Mouse (Mus musculus) forebrain, embryonic 11.5 days (tissue): Measurements from ENCODE around the gene Ranbp3l. TPM values are rescaled to one million over a fixed set of nuclear protein-coding genes. Genes with fewer than 3 reads are reported as not detected.

Source experiments
- ATAC-seq: fragments of 200-750 bp; cut with Nextera tagmentation; replicated peaks from 2 replicates; pipeline ENCODE4 v1.8.0; 2017; ENCODE audit warnings: moderate TSS enrichment; ENCODE audit not compliant: low FRiP score
- DNase-seq: peaks from one replicate; pipeline ENCODE4 v3.0.0-alpha.2; 2017; ENCODE audit warnings: low spot score
- H3K27ac ChIP-seq: fragments of 300-500 bp; sonication (generic); 2 replicates; pipeline ENCODE4 v1.5.1; 2014; ENCODE audit warnings: low read depth, low read length
- H3K27me3 ChIP-seq: fragments of 300-500 bp; sonication (generic); 2 replicates; pipeline ENCODE4 v1.6.1; 2014; ENCODE audit warnings: mild to moderate bottlenecking, low read length, mixed read lengths; ENCODE audit not compliant: control insufficient read depth, insufficient read depth
- H3K36me3 ChIP-seq: fragments of 300-500 bp; sonication (generic); 2 replicates; pipeline ENCODE4 v1.6.1; 2014; ENCODE audit warnings: mild to moderate bottlenecking, low read length, moderate library complexity, mixed read lengths; ENCODE audit not compliant: control insufficient read depth, insufficient read depth
- H3K4me1 ChIP-seq: fragments of 300-500 bp; sonication (generic); replicated peaks from 2 replicates; pipeline ENCODE4 v1.6.1; 2014; ENCODE audit warnings: low read length, mixed read lengths; ENCODE audit not compliant: control insufficient read depth, insufficient read depth
- H3K4me2 ChIP-seq: fragments of 300-500 bp; sonication (generic); 2 replicates; pipeline ENCODE4 v1.6.1; 2014; ENCODE audit warnings: low read depth, mild to moderate bottlenecking, low read length, moderate library complexity, mixed read lengths; ENCODE audit not compliant: severe bottlenecking
- H3K4me3 ChIP-seq: fragments of 300-500 bp; sonication (generic); 2 replicates; pipeline ENCODE4 v1.5.1; 2014; ENCODE audit warnings: low read depth, low read length
- H3K9ac ChIP-seq: fragments of 300-500 bp; sonication (generic); 2 replicates; pipeline ENCODE4 v1.6.1; 2014; ENCODE audit warnings: low read length
- H3K9me3 ChIP-seq: fragments of 300-500 bp; sonication (generic); 2 replicates; pipeline ENCODE4 v1.6.1; 2016; ENCODE audit warnings: low read length, mixed read lengths; ENCODE audit not compliant: control insufficient read depth
- WGBS: fragments of 180-500 bp; shearing (Covaris S2); extraction: QIAGEN DNeasy Blood & Tissue Kit; methylation state at CpG from one replicate; pipeline ENCODE4 v1.1.7; 2014; 5-methylcytosine and 5-hydroxymethylcytosine counted together
- polyA plus RNA-seq: library from polyadenylated mRNA; unstranded; fragments of >200 nt; fragmentation: Nextera tagmentation; extraction: Ambion mirVana; gene quantifications from 2 replicates; pipeline ENCODE4 v1.2.1, GENCODE M21; 2014

The Ranbp3l gene
- polyA plus RNA-seq, 1 experiment from 2014 or later, result 1.9 TPM

DNA sequence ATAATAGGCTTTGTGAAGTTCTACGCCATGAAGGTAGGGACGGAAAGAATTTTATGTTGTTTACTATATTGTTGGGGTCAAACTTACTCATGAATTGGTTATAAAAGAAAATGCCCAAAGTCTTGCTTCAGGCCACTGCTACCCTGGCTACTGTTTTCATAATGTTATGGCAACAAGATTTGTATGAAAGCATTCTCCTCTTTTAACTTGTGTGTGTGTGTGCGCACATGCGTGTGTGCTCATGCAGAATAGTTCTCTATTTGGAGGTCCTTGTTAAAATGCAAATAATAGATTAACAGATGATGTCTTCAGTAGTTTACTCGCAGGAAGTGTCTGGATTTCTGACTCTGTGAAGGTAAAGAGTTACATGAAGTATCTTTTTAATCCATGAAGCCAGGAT lies 105.9 kb downstream of the Ranbp3l start:
- ATAC-seq, result no peak
- no peak overlapping the region for H3K27ac ChIP-seq
- peaks cover 4% of the 10 kb centered on the region; the same call in 1 of the 2 replicates for H3K4me1 ChIP-seq
- no peaks in the 10 kb centered on the region for H3K27me3 ChIP-seq
- H3K9ac ChIP-seq, result no peak overlapping the region
- H3K4me3 ChIP-seq, result no peak overlapping the region
- H3K9me3 ChIP-seq, result no peaks in the 10 kb centered on the region
- no peak for DNase-seq
- no peaks in the 10 kb centered on the region for H3K36me3 ChIP-seq
- WGBS, result 81% methylated on average over 5 of the region's 5 CpGs
- no peak overlapping the region for H3K4me2 ChIP-seq

GRCm38 (mm10) chr15:9074139-9074538 lies 106.4 kb downstream of the Ranbp3l start:
- Histone ChIP-seq H3K4me2 (no peak overlapping the region), H3K4me1 (peaks cover 4% of the 10 kb centered on the region; the same call in 1 of the 2 replicates), H3K9me3 (no peaks in the 10 kb centered on the region), H3K27ac (no peak overlapping the region), H3K4me3 (no peak overlapping the region), H3K27me3 (no peaks in the 10 kb centered on the region), H3K36me3 (no peaks in the 10 kb centered on the region), H3K9ac (no peak overlapping the region)
- WGBS, result 27% methylated on average over 2 of the region's 2 CpGs
- DNase-seq (no peak), ATAC-seq (no peak)

DNA sequence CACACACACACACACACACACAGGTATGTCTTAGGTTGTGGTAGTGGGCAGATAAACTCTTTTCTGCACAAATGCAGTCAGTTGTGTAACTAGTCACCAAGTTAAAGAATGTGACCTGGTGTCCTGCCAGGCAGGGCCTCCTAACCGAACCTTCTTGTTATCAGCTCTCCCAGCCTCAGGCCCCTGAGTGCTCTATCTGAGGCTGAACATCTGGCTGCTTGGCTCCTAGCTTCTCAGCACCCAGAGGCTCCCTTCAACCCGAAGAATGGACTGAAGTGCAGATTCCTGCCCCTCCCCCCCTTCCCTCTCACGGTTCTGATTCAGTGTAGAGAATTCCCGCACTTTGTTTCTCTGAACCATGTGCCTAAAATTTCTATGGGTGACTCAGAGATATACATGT lies 106.9 kb downstream of the Ranbp3l start:
- H3K36me3 ChIP-seq, result no peaks in the 10 kb centered on the region
- H3K4me3 ChIP-seq, result no peak overlapping the region
- H3K9ac ChIP-seq, result no peak overlapping the region
- H3K4me1 ChIP-seq, result peaks cover 4% of the 10 kb centered on the region; the same call in 1 of the 2 replicates
- DNase-seq (no peak), ATAC-seq (no peak)
- H3K4me2 ChIP-seq, result no peak overlapping the region
- no peaks in the 10 kb centered on the region for H3K27me3 ChIP-seq
- 17% methylated on average over 4 of the region's 4 CpGs for WGBS
- H3K27ac ChIP-seq, result no peak overlapping the region
- no peaks in the 10 kb centered on the region for H3K9me3 ChIP-seq

DNA sequence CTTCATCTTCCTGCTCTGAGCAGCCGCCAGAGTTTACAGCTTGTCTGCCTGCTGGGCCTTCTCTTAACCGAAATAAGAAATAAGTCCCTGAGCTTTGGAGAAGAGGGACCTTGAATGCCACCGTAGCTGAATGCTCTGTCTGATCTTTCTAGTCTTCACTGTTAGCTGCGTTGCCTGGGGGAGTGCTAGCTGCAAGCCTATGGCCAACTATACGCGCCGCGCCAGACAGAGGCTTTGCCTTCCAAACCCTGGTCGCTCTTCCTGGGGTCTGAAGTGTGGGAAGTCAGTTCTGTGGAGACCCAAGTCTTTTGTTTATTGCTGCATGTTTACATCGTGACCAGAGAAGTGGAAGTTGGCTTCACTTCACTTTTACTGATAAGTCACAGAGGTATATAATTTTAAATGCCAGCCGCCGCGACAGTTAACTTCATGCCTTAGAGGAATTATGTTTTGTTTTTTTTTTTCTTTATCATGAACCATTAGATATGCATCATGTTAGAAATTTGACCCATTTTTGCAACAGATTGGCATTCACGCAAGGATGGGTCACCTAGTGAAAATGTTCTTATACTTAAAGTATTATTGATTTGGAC lies 108.0 kb downstream of the Ranbp3l start:
- H3K27me3 ChIP-seq, result no peaks in the 10 kb centered on the region
- no peak for ATAC-seq
- peaks cover 3% of the 10 kb centered on the region; the same call in 1 of the 2 replicates for H3K4me1 ChIP-seq
- no peak for DNase-seq
- 73% methylated on average over 14 of the region's 14 CpGs for WGBS
- H3K9me3 ChIP-seq, result no peaks in the 10 kb centered on the region
- H3K36me3 ChIP-seq, result no peaks in the 10 kb centered on the region
- no peak overlapping the region for H3K27ac ChIP-seq
- H3K4me3 ChIP-seq, result no peak overlapping the region
- no peak overlapping the region for H3K9ac ChIP-seq
- H3K4me2 ChIP-seq, result no peak overlapping the region

- no peak overlapping the region for H3K9ac ChIP-seq
- no peaks in the 10 kb centered on the region for H3K9me3 ChIP-seq
- H3K27me3 ChIP-seq, result no peaks in the 10 kb centered on the region
- 0 out of 2 replicates have a peak, but pooled peaks cover 3% of the 10 kb centered on the region for H3K4me1 ChIP-seq
- H3K36me3 ChIP-seq, result no peaks in the 10 kb centered on the region
- no peak overlapping the region for H3K4me3 ChIP-seq
- 78% methylated on average over 12 of the region's 12 CpGs for WGBS
- ATAC-seq (no peak), DNase-seq (no peak)
- no peak overlapping the region for H3K27ac ChIP-seq
- H3K4me2 ChIP-seq, result no peak overlapping the region
These were observed 110.9 kb downstream of the Ranbp3l start for GRCm38 (mm10) chr15:9078481-9079300.

DNA sequence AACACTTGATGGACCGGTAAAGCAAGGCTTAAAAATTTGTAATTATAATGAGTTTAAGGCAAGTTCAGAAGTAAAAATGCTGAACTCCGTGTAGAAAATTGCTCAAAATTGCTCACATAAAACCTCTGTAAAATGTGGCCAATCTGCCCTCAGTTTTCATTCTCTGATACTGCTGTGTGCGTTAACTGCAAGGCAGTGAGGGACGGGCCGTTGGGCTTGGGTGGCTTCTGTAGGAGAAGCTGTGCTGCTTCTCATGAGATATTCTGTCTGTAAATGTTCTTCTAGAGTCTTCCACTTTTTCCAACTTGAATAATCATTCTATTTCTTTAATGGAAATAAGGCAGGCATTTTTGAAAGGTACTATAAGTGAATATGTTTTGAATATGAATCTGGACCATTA lies 111.9 kb downstream of the Ranbp3l start:
- Histone ChIP-seq H3K4me3 (no peak overlapping the region), H3K9me3 (no peaks in the 10 kb centered on the region), H3K27me3 (no peaks in the 10 kb centered on the region), H3K27ac (no peak overlapping the region), H3K4me2 (no peak overlapping the region), H3K9ac (no peak overlapping the region), H3K4me1 (0 out of 2 replicates have a peak, but pooled peaks cover 3% of the 10 kb centered on the region), H3K36me3 (no peaks in the 10 kb centered on the region)
- DNase-seq (no peak), ATAC-seq (no peak)
- WGBS, result 66% methylated on average over 5 of the region's 5 CpGs

DNA sequence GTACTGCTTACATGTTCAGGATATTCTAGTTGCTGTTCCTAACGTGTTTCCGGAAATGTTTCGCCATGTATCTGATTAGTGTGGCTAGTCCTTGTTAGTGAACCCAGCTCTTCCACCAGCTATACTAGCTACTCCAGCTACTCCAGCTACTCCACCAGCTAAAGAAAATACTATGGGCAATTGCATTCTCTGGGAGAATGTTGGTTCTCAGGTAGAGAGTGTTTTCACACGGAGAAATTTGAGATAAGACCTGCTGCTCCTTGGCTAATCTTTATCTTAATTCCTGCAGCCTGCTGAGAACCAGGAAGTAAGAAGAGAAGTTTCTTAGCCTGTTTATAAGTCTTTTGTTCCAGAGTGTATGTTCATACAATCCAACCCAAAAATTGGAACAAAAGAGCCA lies 112.5 kb downstream of the Ranbp3l start:
- no peak overlapping the region for H3K27ac ChIP-seq
- no peak overlapping the region for H3K4me2 ChIP-seq
- 58% methylated on average over 4 of the region's 4 CpGs for WGBS
- no peak overlapping the region for H3K4me3 ChIP-seq
- no peaks in the 10 kb centered on the region for H3K27me3 ChIP-seq
- DNase-seq (no peak), ATAC-seq (no peak)
- H3K9me3 ChIP-seq, result no peaks in the 10 kb centered on the region
- H3K4me1 ChIP-seq, result 0 out of 2 replicates have a peak, but pooled peaks cover 3% of the 10 kb centered on the region
- no peaks in the 10 kb centered on the region for H3K36me3 ChIP-seq
- H3K9ac ChIP-seq, result no peak overlapping the region

- Histone ChIP-seq H3K4me2 (no peak overlapping the region), H3K9ac (no peak overlapping the region), H3K4me1 (0 out of 2 replicates have a peak, but pooled peaks cover 3% of the 10 kb centered on the region), H3K9me3 (no peaks in the 10 kb centered on the region), H3K27me3 (no peaks in the 10 kb centered on the region), H3K4me3 (no peak overlapping the region), H3K36me3 (no peaks in the 10 kb centered on the region), H3K27ac (no peak overlapping the region)
- DNase-seq (no peak), ATAC-seq (no peak)
- 74% methylated on average over 3 of the region's 3 CpGs for WGBS
These were observed 113.5 kb downstream of the Ranbp3l start for GRCm38 (mm10) chr15:9081294-9081693.
